Mouse (Mus musculus) kidney, embryonic 16.5 days (tissue): ENCODE measurements around the gene Porcn. TPM values are rescaled to one million over a fixed set of nuclear protein-coding genes. Genes with fewer than 3 reads are reported as not detected.

ENCODE experiments used
- ATAC-seq: fragments of 200-750 bp; cut with Nextera tagmentation; 2 replicates; pipeline ENCODE4 v1.8.0; 2017; ENCODE audit warnings: moderate TSS enrichment; ENCODE audit not compliant: low FRiP score, low TSS enrichment
- H3K27ac ChIP-seq: fragments of 300-500 bp; sonication (generic); 2 replicates; pipeline ENCODE4 v1.5.1; 2014; ENCODE audit warnings: low read length
- H3K27me3 ChIP-seq: fragments of 300-500 bp; sonication (generic); 2 replicates; pipeline ENCODE4 v1.6.1; 2014; ENCODE audit warnings: low read length, control low read depth, mixed read lengths; ENCODE audit not compliant: insufficient read depth
- H3K36me3 ChIP-seq: fragments of 300-500 bp; sonication (generic); 2 replicates; pipeline ENCODE4 v1.6.1; 2014; ENCODE audit warnings: low read length, control low read depth, mixed read lengths; ENCODE audit not compliant: insufficient read depth
- H3K4me1 ChIP-seq: fragments of 300-500 bp; sonication (generic); 2 replicates; pipeline ENCODE4 v1.6.1; 2014; ENCODE audit warnings: low read length, control low read depth, mixed read lengths; ENCODE audit not compliant: insufficient read depth
- H3K4me2 ChIP-seq: fragments of 300-500 bp; sonication (generic); replicated peaks from 2 replicates; pipeline ENCODE4 v1.6.1; 2014; ENCODE audit warnings: low read depth, low read length
- H3K4me3 ChIP-seq: fragments of 300-500 bp; sonication (generic); 2 replicates; pipeline ENCODE4 v1.5.1; 2014; ENCODE audit warnings: mild to moderate bottlenecking, low read length
- H3K9ac ChIP-seq: fragments of 300-500 bp; sonication (generic); replicated peaks from 2 replicates; pipeline ENCODE4 v1.6.1; 2014; ENCODE audit warnings: low read length
- H3K9me3 ChIP-seq: fragments of 300-500 bp; sonication (generic); 2 replicates; pipeline ENCODE4 v1.6.1; 2016; ENCODE audit warnings: low read length, control low read depth
- WGBS: fragments of 180-500 bp; shearing (Covaris S2); extraction: QIAGEN DNeasy Blood & Tissue Kit; methylation state at CpG from one replicate; pipeline ENCODE4 v1.1.7; 2014; 5-methylcytosine and 5-hydroxymethylcytosine counted together
- polyA plus RNA-seq: library from polyadenylated mRNA; unstranded; fragments of >200 nt; fragmentation: Nextera tagmentation; extraction: Ambion mirVana; gene quantifications from 2 replicates; pipeline ENCODE4 v1.2.1, GENCODE M21; 2015

Porcn gene
- polyA plus RNA-seq, 1 experiment from 2014 or later, result 8.4 TPM

GRCm38 (mm10) chrX:8145153-8145991 lies 61.0 kb downstream of the Porcn start, which contains the start of gene Rbm3:
Gene Rbm3, minus strand, starts transcription at chrX:8145880.
- Histone ChIP-seq H3K4me2 (peak within 1 kb of the TSS; percentile 81), H3K9me3 (no peaks in the 10 kb centered on the region), H3K36me3 (peaks cover 17% of the 10 kb centered on the region), H3K4me1 (0 out of 2 replicates have a peak, but pooled peaks cover 7% of the 10 kb centered on the region), H3K4me3 (peak within 1 kb of the TSS; percentile 74), H3K27ac (peak within 1 kb of the TSS; percentile 99), H3K27me3 (no peaks in the 10 kb centered on the region), H3K9ac (peak within 1 kb of the TSS; percentile 84)
- WGBS, result 30% methylated on average over 59 of the region's 65 CpGs
- ATAC-seq, result peak; percentile 95

Other genes with a start within 250 kb of the Porcn start
- gene Gata1, start 228.5 kb downstream of the Porcn start, polyA plus RNA-seq, result 0.58 and 0.69 TPM in 2 replicates
- 0.34 and 0.64 TPM in 2 replicates for gene Glod5, start 188.0 kb downstream of the Porcn start, polyA plus RNA-seq
- gene Suv39h1, start 131.8 kb downstream of the Porcn start, polyA plus RNA-seq, result 66.5 and 70.7 TPM in 2 replicates
- gene Was, start 116.0 kb downstream of the Porcn start, polyA plus RNA-seq, result 0.11 and 0.18 TPM in 2 replicates
- 29.0 and 29.6 TPM in 2 replicates for gene Wdr13, start 73.6 kb downstream of the Porcn start, polyA plus RNA-seq
- 433 and 441 TPM in 2 replicates for gene Rbm3, start 60.6 kb downstream of the Porcn start, polyA plus RNA-seq
- gene Tbc1d25, start 30.3 kb downstream of the Porcn start, polyA plus RNA-seq, result 12.6 and 14.9 TPM in 2 replicates
- 43.6 and 44.8 TPM in 2 replicates for gene Ebp, start 13.0 kb downstream of the Porcn start, polyA plus RNA-seq
- gene Ftsj1, start 45.9 kb upstream of the Porcn start, polyA plus RNA-seq, result 39.7 and 41.5 TPM in 2 replicates
- gene Slc38a5, start 64.6 kb upstream of the Porcn start, polyA plus RNA-seq, result 1.8 and 4.1 TPM in 2 replicates
- gene Ssxb10, start 120.9 kb upstream of the Porcn start, polyA plus RNA-seq, result not detected in 2 replicates
- gene Ssxb9, start 160.5 kb upstream of the Porcn start, polyA plus RNA-seq, result not detected in 2 replicates
- not detected in 2 replicates for gene Ssxb1, start 206.8 kb upstream of the Porcn start, polyA plus RNA-seq